Mouse (Mus musculus): ENCODE measurements at regions not wholly inside any gene's neighbourhood (a gene's known extent, or its start where the extent isn't known, plus 50 kb on each side); places are given as distances from the start of the nearest gene placed in this dataset.
A peak's percentile ranks its signal among the peaks of the same experiment; 100 is the strongest.

- no peak for DNase-seq
Measured at GRCm38 (mm10) chr3:34522054-34522684, 128.0 kb upstream of the Sox2 start.

GRCm38 (mm10) chr3:34521357-34522053 lies 128.7 kb upstream of the Sox2 start:
- no peak for DNase-seq

GRCm38 (mm10) chr3:34512503-34513145 lies 137.6 kb upstream of the Sox2 start:
- no peak for DNase-seq

- DNase-seq, result no peak
Measured at GRCm38 (mm10) chr3:34510723-34511122, 139.5 kb upstream of the Sox2 start.

- DNase-seq, result no peak
Measured at GRCm38 (mm10) chr3:34509160-34509559, 141.0 kb upstream of the Sox2 start.

GRCm38 (mm10) chr3:34504573-34504894 lies 145.7 kb upstream of the Sox2 start:
- DNase-seq, result no peak

GRCm38 (mm10) chr3:34503874-34504572 lies 146.2 kb upstream of the Sox2 start:
- DNase-seq, result no peak

- DNase-seq, result no peak
Measured at GRCm38 (mm10) chr3:34496839-34497238, 153.4 kb upstream of the Sox2 start.

- no peak for DNase-seq
Measured at GRCm38 (mm10) chr3:34495615-34496014, 154.6 kb upstream of the Sox2 start.

GRCm38 (mm10) chr3:34493921-34494320 lies 156.3 kb upstream of the Sox2 start:
- no peak for DNase-seq

GRCm38 (mm10) chr3:34489008-34489407 lies 161.2 kb upstream of the Sox2 start:
- no peak for DNase-seq

GRCm38 (mm10) chr3:34486441-34487050 lies 163.7 kb upstream of the Sox2 start:
- DNase-seq, result no peak

- DNase-seq, result no peak
Measured at GRCm38 (mm10) chr3:34485345-34486223, 164.6 kb upstream of the Sox2 start.

- no peak for DNase-seq
Measured at GRCm38 (mm10) chr3:34483934-34484333, 166.3 kb upstream of the Sox2 start.

GRCm38 (mm10) chr3:34481821-34482713 lies 168.1 kb upstream of the Sox2 start:
- no peak for DNase-seq

GRCm38 (mm10) chr3:34481314-34481713 lies 168.9 kb upstream of the Sox2 start:
- DNase-seq, result no peak

- DNase-seq, result no peak
Measured at GRCm38 (mm10) chr3:34474126-34474525, 176.1 kb upstream of the Sox2 start.

- DNase-seq, result no peak
Measured at GRCm38 (mm10) chr3:34470721-34471120, 179.5 kb upstream of the Sox2 start.

- DNase-seq, result no peak
Measured at GRCm38 (mm10) chr3:34469946-34470345, 180.3 kb upstream of the Sox2 start.

- peak in 1 of 2 experiments; percentile 14 for DNase-seq
Measured at GRCm38 (mm10) chr3:34466312-34466711, 183.9 kb upstream of the Sox2 start.
